Mouse (Mus musculus) heart, adult 10 weeks (tissue): Measurements from ENCODE around the gene Etnk2. TPM values are rescaled to one million over a fixed set of nuclear protein-coding genes. Genes with fewer than 3 reads are reported as not detected.

Experiments used
- polyA plus RNA-seq: library from polyadenylated mRNA; stranded (reverse); fragments of 350-450 nt; fragmentation: Illumina TruSeq; extraction: RNeasy Lipid Tissue Mini Kit (QIAGEN cat#74804); gene quantifications from one replicate; pipeline ENCODE4 v1.2.3, GENCODE M21; 2014; ENCODE audit warnings: low read depth, low replicate concordance

Etnk2 gene
- 1.0 TPM for polyA plus RNA-seq

DNA sequence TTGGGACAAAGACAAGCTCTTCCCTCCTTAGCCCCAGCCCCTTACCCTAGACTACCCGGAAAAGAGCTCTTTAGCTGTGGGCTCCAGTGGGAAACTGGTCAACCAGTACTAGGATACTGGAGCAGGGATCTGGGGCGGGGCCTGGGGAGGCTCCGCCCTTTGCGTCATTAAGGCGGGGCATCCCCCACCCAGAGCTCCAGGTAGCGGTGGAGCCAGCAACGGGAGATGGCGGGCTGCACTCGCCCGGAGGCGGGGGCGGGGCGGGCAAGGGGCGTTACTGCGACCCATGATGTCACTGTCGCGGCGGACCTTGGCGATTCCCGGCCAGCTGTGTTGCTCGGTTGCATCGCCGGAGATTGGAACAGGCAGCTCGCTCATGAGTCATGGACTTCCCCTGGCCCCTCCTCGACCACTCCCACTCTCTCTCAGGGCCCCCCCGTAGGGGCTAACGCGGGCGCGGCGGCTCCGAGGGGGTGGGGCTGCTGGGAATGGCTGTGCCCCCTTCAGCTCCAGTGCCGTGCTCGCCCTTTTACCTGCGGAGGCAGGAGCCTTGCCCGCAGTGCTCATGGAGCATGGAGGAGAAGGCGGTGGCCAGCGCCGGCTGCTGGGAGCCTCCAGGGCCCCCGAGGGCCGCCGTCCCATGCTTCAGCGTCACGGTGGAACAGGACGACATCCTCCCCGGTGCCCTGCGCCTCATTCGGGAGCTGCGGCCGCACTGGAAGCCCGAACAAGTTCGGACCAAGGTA, at the start of gene Etnk2:
Gene Etnk2 (plus strand): TSS at position 297 of the 746 bp plus-strand sequence.

DNA sequence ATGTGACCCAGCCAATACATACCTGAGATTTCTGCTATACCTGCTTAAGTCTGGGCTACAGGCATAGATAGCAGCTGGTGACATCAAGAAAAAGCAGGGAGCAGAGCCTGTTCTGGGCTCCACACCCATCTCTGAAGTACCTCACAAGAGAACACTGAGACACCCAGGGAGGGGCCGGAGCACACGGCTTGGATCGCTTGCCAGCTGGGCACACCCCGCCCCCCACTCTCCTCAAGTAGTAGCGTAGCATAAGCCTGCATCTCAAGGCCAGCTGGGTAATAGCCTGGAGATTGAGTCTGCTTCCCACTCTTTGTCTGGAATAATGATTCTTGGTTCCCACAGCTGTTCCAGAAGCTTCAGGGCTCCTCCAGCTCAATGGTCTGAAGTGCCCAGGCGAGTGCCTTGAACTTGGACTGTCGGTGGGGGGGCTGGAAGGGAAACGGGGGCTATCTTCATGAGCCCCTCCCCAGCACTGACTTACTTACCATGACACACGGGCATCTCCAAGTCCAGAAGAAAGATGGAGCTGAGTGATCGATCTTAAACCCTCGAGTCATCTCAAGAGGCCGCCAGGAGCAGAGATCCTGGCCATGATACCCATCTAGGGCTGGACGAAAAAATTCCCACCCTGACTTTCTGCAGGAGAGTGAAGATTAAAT, 42.0 kb upstream of the Etnk2 start, which contains the start of gene Kiss1:
Gene Kiss1 (plus strand): TSS at position 609 of the 659 bp plus-strand sequence.

DNA sequence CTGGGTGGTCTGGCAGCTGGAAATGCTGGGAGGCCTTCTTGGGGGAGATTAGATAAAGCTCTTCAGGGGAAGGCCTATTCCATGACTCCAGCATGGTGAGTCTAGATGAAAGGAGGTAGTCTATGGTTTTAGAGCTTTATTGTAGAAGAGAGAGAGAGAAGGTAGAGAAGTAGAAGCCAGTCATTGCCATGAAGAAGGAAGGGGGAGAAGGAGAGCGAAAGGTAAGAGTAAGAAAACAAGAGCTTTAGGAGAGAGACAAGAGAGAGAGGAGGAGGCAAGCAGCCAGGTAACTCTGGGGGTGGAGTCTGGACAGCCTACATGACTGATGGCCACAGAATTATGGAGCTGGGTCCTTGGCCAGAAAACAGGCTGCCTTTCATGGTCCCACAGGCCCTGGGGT, 13.2 kb upstream of the Etnk2 start, which contains the start of gene Ren1:
Gene Ren1 (plus strand): TSS at position 301 of the 400 bp plus-strand sequence.

DNA sequence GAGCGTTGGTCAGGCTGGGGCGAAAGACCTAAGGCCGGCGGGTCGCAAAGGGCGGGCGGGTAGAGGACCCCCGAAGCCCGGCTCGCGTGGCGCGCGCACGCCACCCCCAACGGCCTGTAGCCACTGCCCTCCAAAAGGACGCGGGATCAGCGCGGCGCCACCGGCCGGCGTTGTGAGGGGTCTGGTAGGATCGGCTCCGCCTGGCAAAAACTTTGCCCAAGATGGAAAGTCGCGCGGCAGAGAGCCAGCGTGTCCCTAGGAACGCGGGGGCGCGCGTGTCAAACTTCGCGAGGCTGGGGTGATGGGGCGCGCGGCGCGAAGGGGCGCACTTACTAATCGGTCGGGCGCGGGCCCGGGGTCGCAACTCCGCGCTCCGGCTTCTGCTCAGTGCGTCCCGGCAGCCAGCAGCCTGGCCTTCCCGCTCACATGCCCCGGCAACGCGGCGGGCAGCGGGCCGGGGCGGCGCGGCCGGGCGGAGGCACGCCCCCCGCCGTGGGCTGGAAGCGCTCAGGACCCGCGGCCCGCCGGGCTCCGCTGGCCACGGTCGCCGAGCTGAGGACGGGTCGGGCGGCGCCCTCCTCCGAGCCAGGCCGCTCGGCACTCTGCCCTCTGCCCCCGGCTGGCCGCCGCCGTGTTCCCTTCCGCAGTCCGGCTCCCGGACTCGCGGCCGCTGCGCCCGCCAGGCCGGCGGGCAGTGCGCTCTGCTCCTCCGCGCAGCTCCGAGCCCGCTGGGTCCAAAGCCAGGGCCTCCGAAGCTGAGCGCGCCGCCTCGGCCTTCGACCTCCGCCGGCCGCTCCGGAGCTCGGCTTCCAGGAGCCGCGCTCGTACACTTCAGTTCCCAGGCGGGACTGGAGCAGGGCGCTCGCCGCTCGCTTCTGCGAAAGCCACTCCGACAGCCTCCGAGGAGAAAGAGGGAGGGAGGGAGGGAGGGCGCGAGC, 60.4 kb downstream of the Etnk2 start, which contains the start of gene Sox13:
Gene Sox13 (minus strand): TSS at position 835 of the 938 bp plus-strand sequence.

Other genes with a start within 250 kb of the Etnk2 start
- gene Ppp1r15b, start 232.4 kb upstream of the Etnk2 start, polyA plus RNA-seq, result 15.2 TPM
- 66.6 TPM for gene Plekha6, start 199.4 kb upstream of the Etnk2 start, polyA plus RNA-seq
- not detected for gene Golt1a, start 53.8 kb upstream of the Etnk2 start, polyA plus RNA-seq
- not detected for gene Kiss1, start 41.7 kb upstream of the Etnk2 start, polyA plus RNA-seq
- gene Ren1, start 13.1 kb upstream of the Etnk2 start, polyA plus RNA-seq, result 0.47 TPM
- gene Sox13, start 60.8 kb downstream of the Etnk2 start, polyA plus RNA-seq, result 14.8 TPM
- 113 TPM for gene Snrpe, start 246.7 kb downstream of the Etnk2 start, polyA plus RNA-seq